Comparison of ENCODE assay signal across 26 mouse cellular contexts in the genomic region with DNA sequence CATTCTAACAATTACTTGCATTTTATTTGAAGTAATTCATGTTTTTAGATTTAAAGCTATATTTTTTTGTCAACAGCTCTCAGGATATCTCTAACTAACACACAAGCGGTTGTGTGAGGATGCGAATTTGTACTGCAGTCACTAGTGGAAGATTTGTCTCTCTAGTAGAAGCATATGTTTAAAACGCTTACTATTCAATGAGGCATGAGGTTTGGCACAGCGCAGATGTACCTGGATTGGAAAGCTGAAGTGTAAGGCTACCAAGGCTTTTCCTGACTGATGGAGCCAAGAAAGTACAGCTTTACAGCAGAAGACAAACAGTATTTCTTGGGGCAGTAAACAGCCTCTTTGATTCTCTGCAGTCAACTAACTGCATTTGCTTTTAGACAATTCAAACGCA.
"Had no signal": no experiment of that assay in that cellular context is flagged by ENCODE, and none has a peak within 500 bp of the region (broad histone marks: within the 10 kb centered on the region; RNA-seq: fewer than 3 reads in every experiment).

No protein-coding gene starts in this region.

- H3K27me3 ChIP-seq: heart, embryonic 12.5 days; hindbrain, embryonic 13.5 days; hindbrain, embryonic 15.5 days; intestine, embryonic 15.5 days; limb, embryonic 12.5 days; liver, embryonic 13.5 days had no signal

- H3K36me3 ChIP-seq: heart, embryonic 10.5 days; heart, embryonic 12.5 days; hindbrain, embryonic 10.5 days; hindbrain, embryonic 13.5 days; hindbrain, embryonic 15.5 days; intestine, embryonic 15.5 days; limb, embryonic 10.5 days; limb, embryonic 12.5 days; liver, embryonic 13.5 days had no signal

- H3K9ac ChIP-seq: heart, embryonic 12.5 days; hindbrain, embryonic 13.5 days; hindbrain, embryonic 15.5 days; intestine, embryonic 15.5 days; limb, embryonic 12.5 days; liver, embryonic 13.5 days had no signal

- H3K4me3 ChIP-seq: gastrocnemius, adult 2 months; heart, embryonic 10.5 days; heart, embryonic 12.5 days; hindbrain, embryonic 10.5 days; hindbrain, embryonic 13.5 days; hindbrain, embryonic 15.5 days; intestine, embryonic 15.5 days; layer of hippocampus, adult 2 months; left cerebral cortex, adult 2 months; limb, embryonic 10.5 days; limb, embryonic 12.5 days; liver, embryonic 13.5 days had no signal

- DNase-seq: gastrocnemius, adult 2 months; gastrocnemius, postnatal 10 days; gastrocnemius, postnatal 25 days; heart, adult 18-20 months; heart, postnatal 10 days; heart, postnatal 4 days; kidney, adult 18-20 months; kidney, adult 8-10 months; kidney, postnatal 10 days; kidney, postnatal 25 days; kidney, postnatal 4 days; liver; liver, embryonic 13.5 days had no signal

- H3K4me2 ChIP-seq: heart, embryonic 12.5 days; hindbrain, embryonic 13.5 days; hindbrain, embryonic 15.5 days; intestine, embryonic 15.5 days; limb, embryonic 12.5 days; liver, embryonic 11.5 days; liver, embryonic 13.5 days had no signal

- ATAC-seq: inflammation-experienced regulatory T-cells, adult 6 months; intestine, embryonic 15.5 days; intestine, postnatal 0 days had no signal

- H3K9me3 ChIP-seq: heart, embryonic 10.5 days; heart, embryonic 12.5 days; hindbrain, embryonic 10.5 days; hindbrain, embryonic 13.5 days; hindbrain, embryonic 15.5 days; intestine, embryonic 15.5 days; limb, embryonic 10.5 days; limb, embryonic 12.5 days; liver, embryonic 13.5 days had no signal

- H3K4me1 ChIP-seq: heart, embryonic 10.5 days; heart, embryonic 12.5 days; hindbrain, embryonic 10.5 days; hindbrain, embryonic 13.5 days; hindbrain, embryonic 15.5 days; intestine, embryonic 15.5 days; limb, embryonic 10.5 days; limb, embryonic 12.5 days; liver, embryonic 13.5 days had no signal

- H3K27ac ChIP-seq: gastrocnemius, adult 2 months; heart, embryonic 10.5 days; hindbrain, embryonic 10.5 days; hindbrain, embryonic 13.5 days; hindbrain, embryonic 15.5 days; intestine, embryonic 15.5 days; layer of hippocampus, adult 2 months; left cerebral cortex, adult 2 months; limb, embryonic 10.5 days; limb, embryonic 12.5 days; liver, embryonic 13.5 days had no signal
